Mouse (Mus musculus) hindbrain, postnatal 0 days (tissue): ENCODE results near the gene Zfp346. TPM values are rescaled to one million over a fixed set of nuclear protein-coding genes. Genes with fewer than 3 reads are reported as not detected.

Experiments used
- ATAC-seq: fragments of 200-750 bp; cut with Nextera tagmentation; 2 replicates; pipeline ENCODE4 v1.8.0; 2017; ENCODE audit warnings: mild to moderate bottlenecking, moderate TSS enrichment, moderate library complexity
- DNase-seq: peaks from one replicate; pipeline ENCODE4 v3.0.0-alpha.2; 2015; ENCODE audit warnings: low spot score
- H3K27ac ChIP-seq: fragments of 300-500 bp; sonication (generic); 2 replicates; pipeline ENCODE4 v1.5.1; 2014; ENCODE audit warnings: mild to moderate bottlenecking
- H3K27me3 ChIP-seq: fragments of 300-500 bp; sonication (generic); 2 replicates; pipeline ENCODE4 v1.6.1; 2014; ENCODE audit warnings: low read length, mixed read lengths; ENCODE audit not compliant: insufficient read depth
- H3K36me3 ChIP-seq: fragments of 300-500 bp; sonication (generic); 2 replicates; pipeline ENCODE4 v1.6.1; 2014; ENCODE audit warnings: low read length, mixed read lengths; ENCODE audit not compliant: insufficient read depth
- H3K4me1 ChIP-seq: fragments of 300-500 bp; sonication (generic); 2 replicates; pipeline ENCODE4 v1.6.1; 2014; ENCODE audit warnings: antibody characterized with exemption, low read length, mixed read lengths; ENCODE audit not compliant: insufficient read depth
- H3K4me2 ChIP-seq: fragments of 300-500 bp; sonication (generic); 2 replicates; pipeline ENCODE4 v1.6.1; 2014; ENCODE audit warnings: low read depth, mild to moderate bottlenecking, low read length, moderate library complexity, mixed read lengths
- H3K4me3 ChIP-seq: fragments of 300-500 bp; sonication (generic); 2 replicates; pipeline ENCODE4 v1.5.1; 2014; ENCODE audit warnings: low read length
- H3K9ac ChIP-seq: fragments of 300-500 bp; sonication (generic); replicated peaks from 2 replicates; pipeline ENCODE4 v1.6.1; 2014; ENCODE audit warnings: mild to moderate bottlenecking, low read length, moderate library complexity, mixed read lengths
- H3K9me3 ChIP-seq: fragments of 300-500 bp; sonication (generic); 2 replicates; pipeline ENCODE4 v1.6.1; 2016; ENCODE audit warnings: low read length, mixed read lengths
- CTCF ChIP-seq: IDR thresholded peaks from 2 replicates; pipeline ENCODE4 v1.5.1; 2016; ENCODE audit warnings: antibody characterized with exemption, control low read depth, low read depth
- WGBS: fragments of 180-500 bp; shearing (Covaris S2); extraction: QIAGEN DNeasy Blood & Tissue Kit; methylation state at CpG from one replicate; pipeline ENCODE4 v1.1.7; 2014; 5-methylcytosine and 5-hydroxymethylcytosine counted together
- polyA plus RNA-seq: library from polyadenylated mRNA; unstranded; fragments of >200 nt; fragmentation: Nextera tagmentation; extraction: Ambion mirVana; gene quantifications from 2 replicates; pipeline ENCODE4 v1.2.1, GENCODE M21; 2015
- total RNA-seq: library from RNA; depleted of rRNA; stranded (reverse); fragments of >200 nt; gene quantifications from 2 replicates; pipeline ENCODE4 v1.2.3, GENCODE M21; 2014; rRNA removed

Zfp346 gene
- total and polyA plus RNA-seq, 2 experiments from 2014 or later = 22.3 to 33.7 TPM

GRCm38 (mm10) chr13:55183382-55183781, 78.3 kb downstream of the Zfp346 start:
- no peak overlapping the region for H3K9ac ChIP-seq
- H3K36me3 ChIP-seq = no peaks in the 10 kb centered on the region
- ATAC-seq = no peak
- no peak overlapping the region for H3K27ac ChIP-seq
- no peak overlapping the region for H3K4me3 ChIP-seq
- H3K27me3 ChIP-seq = no peaks in the 10 kb centered on the region
- no peak for DNase-seq
- no peaks in the 10 kb centered on the region for H3K9me3 ChIP-seq
- H3K4me2 ChIP-seq = no peak overlapping the region
- H3K4me1 ChIP-seq = no peaks in the 10 kb centered on the region
- no peak for TF ChIP-seq CTCF
- 87% methylated on average over 6 of the region's 6 CpGs for WGBS

Other genes with a start within 250 kb of the Zfp346 start
- 49.9 and 53.0 TPM in 2 replicates for gene Unc5a, start 155.9 kb upstream of the Zfp346 start, total RNA-seq
- gene Unc5a, start 155.9 kb upstream of the Zfp346 start, polyA plus RNA-seq = 10.5 and 11.7 TPM in 2 replicates
- gene Hk3, start 83.9 kb upstream of the Zfp346 start, total RNA-seq = 1.7 and 1.9 TPM in 2 replicates
- gene Hk3, start 83.9 kb upstream of the Zfp346 start, polyA plus RNA-seq = 0.78 and 1.1 TPM in 2 replicates
- gene Uimc1, start 5.0 kb upstream of the Zfp346 start, total RNA-seq = 3.9 and 9.0 TPM in 2 replicates
- 12.1 and 13.5 TPM in 2 replicates for gene Uimc1, start 5.0 kb upstream of the Zfp346 start, polyA plus RNA-seq
- gene Gm17617, start 28.2 kb downstream of the Zfp346 start, total RNA-seq = not detected in 2 replicates
- not detected in 2 replicates for gene Gm17617, start 28.2 kb downstream of the Zfp346 start, polyA plus RNA-seq
- 0.84 and 2.5 TPM in 2 replicates for gene Fgfr4, start 47.3 kb downstream of the Zfp346 start, total RNA-seq
- gene Fgfr4, start 47.3 kb downstream of the Zfp346 start, polyA plus RNA-seq = 1.0 and 1.5 TPM in 2 replicates
- gene Nsd1, start 104.5 kb downstream of the Zfp346 start, total RNA-seq = 59.3 and 78.2 TPM in 2 replicates
- 64.0 and 67.7 TPM in 2 replicates for gene Nsd1, start 104.5 kb downstream of the Zfp346 start, polyA plus RNA-seq
- 197 and 213 TPM in 2 replicates for gene Prelid1, start 215.2 kb downstream of the Zfp346 start, total RNA-seq
- gene Prelid1, start 215.2 kb downstream of the Zfp346 start, polyA plus RNA-seq = 309 and 327 TPM in 2 replicates
- gene Rab24, start 216.6 kb downstream of the Zfp346 start, total RNA-seq = 65.3 and 78.8 TPM in 2 replicates
- 84.7 and 89.4 TPM in 2 replicates for gene Rab24, start 216.6 kb downstream of the Zfp346 start, polyA plus RNA-seq
- 16.3 and 16.8 TPM in 2 replicates for gene Mxd3, start 224.5 kb downstream of the Zfp346 start, total RNA-seq
- gene Mxd3, start 224.5 kb downstream of the Zfp346 start, polyA plus RNA-seq = 11.2 and 11.7 TPM in 2 replicates